Mouse (Mus musculus) embryonic facial prominence, embryonic 11.5 days (tissue): ENCODE measurements at regions not wholly inside any gene's neighbourhood (a gene's known extent, or its start where the extent isn't known, plus 50 kb on each side); places are given as distances from the start of the nearest gene placed in this dataset.

Experiments used
- ATAC-seq: fragments of 200-750 bp; cut with Nextera tagmentation; replicated peaks from 2 replicates; pipeline ENCODE4 v1.8.0; 2017; ENCODE audit warnings: low read depth; ENCODE audit not compliant: insufficient number of reproducible peaks, low FRiP score, low TSS enrichment
- DNase-seq: peaks from one replicate; pipeline ENCODE4 v3.0.0-alpha.2; 2015; ENCODE audit warnings: low spot score
- H3K27ac ChIP-seq: fragments of 300-500 bp; sonication (generic); replicated peaks from 2 replicates; pipeline ENCODE4 v1.5.1; 2014; ENCODE audit warnings: mild to moderate bottlenecking, low read depth, low read length, control low read depth
- H3K27me3 ChIP-seq: fragments of 300-500 bp; sonication (generic); 2 replicates; pipeline ENCODE4 v1.6.1; 2014; ENCODE audit warnings: mild to moderate bottlenecking, low read length, moderate library complexity, mixed read lengths; ENCODE audit not compliant: control insufficient read depth, insufficient read depth
- H3K36me3 ChIP-seq: fragments of 300-500 bp; sonication (generic); replicated peaks from 2 replicates; pipeline ENCODE4 v1.6.1; 2014; ENCODE audit warnings: low read depth, mild to moderate bottlenecking, low read length, moderate library complexity, mixed read lengths; ENCODE audit not compliant: control insufficient read depth, insufficient read depth
- H3K4me1 ChIP-seq: fragments of 300-500 bp; sonication (generic); 2 replicates; pipeline ENCODE4 v1.6.1; 2014; ENCODE audit warnings: low read length, mixed read lengths; ENCODE audit not compliant: control insufficient read depth, insufficient read depth
- H3K4me2 ChIP-seq: fragments of 300-500 bp; sonication (generic); 2 replicates; pipeline ENCODE4 v1.6.1; 2014; ENCODE audit warnings: low read depth, mild to moderate bottlenecking, control low read depth, low read length, moderate library complexity
- H3K4me3 ChIP-seq: fragments of 300-500 bp; sonication (generic); 2 replicates; pipeline ENCODE4 v1.5.1; 2014; ENCODE audit warnings: low read depth, low read length, control low read depth
- H3K9ac ChIP-seq: fragments of 300-500 bp; sonication (generic); replicated peaks from 2 replicates; pipeline ENCODE4 v1.6.1; 2014; ENCODE audit warnings: mild to moderate bottlenecking, control low read depth, low read length
- H3K9me3 ChIP-seq: fragments of 300-500 bp; sonication (generic); replicated peaks from 2 replicates; pipeline ENCODE4 v1.6.1; 2016; ENCODE audit warnings: mild to moderate bottlenecking, low read length, inconsistent platforms, mixed read lengths; ENCODE audit not compliant: control insufficient read depth
- WGBS: fragments of 180-500 bp; shearing (Covaris S2); extraction: QIAGEN DNeasy Blood & Tissue Kit; methylation state at CpG from one replicate; pipeline ENCODE4 v1.1.7; 2014; 5-methylcytosine and 5-hydroxymethylcytosine counted together

DNA sequence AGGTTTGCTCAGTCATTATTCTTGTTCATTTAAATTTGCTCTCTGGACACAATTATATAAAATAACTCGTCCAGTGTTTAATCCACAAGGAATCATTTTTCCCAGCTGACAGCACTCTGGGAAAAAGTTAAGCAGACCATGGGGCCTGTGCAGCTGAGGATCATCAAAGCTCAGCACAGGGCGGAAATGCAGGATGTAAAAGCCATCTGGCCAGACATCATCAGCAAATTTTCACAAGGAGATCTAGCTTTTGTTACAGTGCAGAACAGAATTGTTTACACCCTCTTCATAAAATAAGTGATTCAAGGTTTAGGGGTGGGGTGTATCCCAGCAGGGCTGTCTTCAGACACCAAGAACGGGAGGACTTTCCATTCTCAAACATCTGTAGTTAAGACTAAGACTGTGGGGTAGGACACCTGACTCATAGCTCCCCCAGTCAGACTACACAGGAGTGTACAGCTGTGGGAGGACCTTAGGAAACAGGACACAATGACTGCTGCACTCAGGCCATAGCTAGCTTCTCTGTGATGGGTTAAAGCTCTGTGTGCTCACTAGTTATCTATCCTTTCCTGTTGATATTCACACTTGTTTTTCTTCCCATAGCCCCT lies 87.3 kb upstream of the Pde3a start:
- H3K9ac ChIP-seq = no peak overlapping the region
- DNase-seq (no peak), ATAC-seq (no peak)
- H3K4me2 ChIP-seq = no peak overlapping the region
- H3K4me1 ChIP-seq = no peaks in the 10 kb centered on the region
- no peaks in the 10 kb centered on the region for H3K36me3 ChIP-seq
- no peak overlapping the region for H3K4me3 ChIP-seq
- H3K27me3 ChIP-seq = no peaks in the 10 kb centered on the region
- H3K9me3 ChIP-seq = no peaks in the 10 kb centered on the region
- 72% methylated on average over 3 of the region's 3 CpGs for WGBS
- H3K27ac ChIP-seq = no peak overlapping the region

DNA sequence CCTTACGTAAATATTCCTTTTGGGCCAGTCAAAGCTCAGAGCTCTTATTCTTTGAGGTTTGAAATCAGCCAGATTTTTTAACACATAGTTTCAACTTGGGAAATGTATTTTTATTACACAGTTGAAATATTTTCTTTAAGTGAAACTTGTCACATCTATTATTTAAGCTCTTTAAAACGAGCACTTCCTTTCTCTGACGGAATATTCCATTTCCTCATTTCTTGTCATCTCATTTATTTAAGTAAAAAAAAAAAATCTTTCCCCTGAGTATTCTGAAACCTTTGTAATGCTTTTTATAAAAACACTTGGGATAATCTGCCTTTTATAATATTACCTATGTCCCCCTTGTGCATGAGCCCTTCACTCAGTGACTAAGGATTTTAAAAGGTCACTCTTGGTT lies 81.8 kb upstream of the Pde3a start:
- Histone ChIP-seq H3K27ac (no peak overlapping the region), H3K4me1 (no peaks in the 10 kb centered on the region), H3K9me3 (no peaks in the 10 kb centered on the region), H3K36me3 (no peaks in the 10 kb centered on the region), H3K27me3 (no peaks in the 10 kb centered on the region), H3K4me3 (no peak overlapping the region), H3K9ac (no peak overlapping the region), H3K4me2 (no peak overlapping the region)
- 66% methylated on average over 3 of the region's 3 CpGs for WGBS
- DNase-seq (no peak), ATAC-seq (no peak)

DNA sequence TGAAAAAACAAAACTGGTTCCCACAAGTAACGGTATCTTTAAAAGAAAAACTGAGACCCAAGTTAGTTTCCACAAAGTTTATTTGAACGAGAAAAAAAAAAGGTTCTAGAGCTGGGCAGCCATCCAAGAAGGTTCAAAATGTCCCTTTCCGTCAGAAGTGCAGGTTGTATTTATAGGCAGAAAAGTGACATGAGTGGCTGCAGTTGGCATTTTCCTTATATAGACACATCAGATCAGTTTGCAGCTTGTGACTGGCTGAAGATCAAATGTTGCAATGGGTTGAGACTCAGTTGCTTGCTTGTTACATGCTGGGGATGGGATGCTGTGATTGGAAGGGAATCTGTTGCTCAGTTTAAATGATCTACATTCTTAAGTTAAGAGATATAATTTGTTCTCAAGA lies 80.7 kb upstream of the Pde3a start:
- Histone ChIP-seq H3K9ac (no peak overlapping the region), H3K4me1 (no peaks in the 10 kb centered on the region), H3K4me3 (no peak overlapping the region), H3K27ac (no peak overlapping the region), H3K9me3 (no peaks in the 10 kb centered on the region), H3K27me3 (no peaks in the 10 kb centered on the region), H3K4me2 (no peak overlapping the region), H3K36me3 (no peaks in the 10 kb centered on the region)
- DNase-seq = no peak
- WGBS = 72% methylated on average over 3 of the region's 3 CpGs
- ATAC-seq = no peak

DNA sequence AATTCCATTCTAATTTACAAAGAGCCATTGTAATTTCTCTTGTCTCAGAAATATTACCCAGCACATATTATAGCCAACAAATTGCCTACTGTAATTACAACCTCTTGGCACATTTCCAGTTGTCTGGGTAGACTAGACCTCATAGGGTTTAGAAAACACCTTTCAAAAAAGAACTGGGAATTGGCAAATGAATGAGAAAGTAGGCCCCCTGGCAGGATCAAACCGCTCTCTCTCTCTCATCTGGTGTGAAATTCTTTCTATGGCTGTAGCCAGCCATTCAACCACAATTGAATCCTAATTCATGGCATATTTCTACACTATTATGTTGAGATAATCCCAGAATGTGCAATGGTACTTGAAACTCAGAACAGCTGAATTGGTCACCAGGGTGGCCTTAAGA lies 65.3 kb upstream of the Pde3a start:
- no peaks in the 10 kb centered on the region for H3K36me3 ChIP-seq
- H3K4me2 ChIP-seq = no peak overlapping the region
- H3K9ac ChIP-seq = no peak overlapping the region
- ATAC-seq (no peak), DNase-seq (no peak)
- H3K27me3 ChIP-seq = no peaks in the 10 kb centered on the region
- 74% methylated on average over 1 of the region's 1 CpGs for WGBS
- H3K9me3 ChIP-seq = no peaks in the 10 kb centered on the region
- no peak overlapping the region for H3K4me3 ChIP-seq
- no peaks in the 10 kb centered on the region for H3K4me1 ChIP-seq
- no peak overlapping the region for H3K27ac ChIP-seq

DNA sequence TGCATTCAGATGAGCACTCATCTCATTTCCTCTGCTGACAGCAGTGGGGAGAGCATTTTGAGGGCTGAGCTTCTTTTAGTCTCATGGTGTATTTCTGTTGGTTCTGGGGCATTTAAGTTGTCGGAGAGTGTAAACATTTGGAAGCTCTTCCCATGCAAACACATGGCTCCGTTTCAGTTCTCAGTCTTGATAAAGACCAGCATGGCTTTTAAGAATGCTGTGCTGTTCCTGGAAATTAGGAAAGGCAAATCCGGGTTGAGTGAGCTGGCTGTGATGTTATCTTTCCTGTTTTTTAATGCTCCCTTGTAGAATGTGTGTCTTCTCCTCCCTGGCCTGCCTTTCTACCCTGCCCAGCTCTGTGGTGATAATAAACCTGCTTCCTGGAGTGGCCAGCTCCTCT lies 61.0 kb upstream of the Pde3a start:
- no peak overlapping the region for H3K4me2 ChIP-seq
- WGBS = 72% methylated on average over 3 of the region's 3 CpGs
- no peaks in the 10 kb centered on the region for H3K36me3 ChIP-seq
- H3K27ac ChIP-seq = no peak overlapping the region
- H3K27me3 ChIP-seq = no peaks in the 10 kb centered on the region
- ATAC-seq (no peak), DNase-seq (no peak)
- no peaks in the 10 kb centered on the region for H3K9me3 ChIP-seq
- no peak overlapping the region for H3K4me3 ChIP-seq
- no peak overlapping the region for H3K9ac ChIP-seq
- H3K4me1 ChIP-seq = no peaks in the 10 kb centered on the region

DNA sequence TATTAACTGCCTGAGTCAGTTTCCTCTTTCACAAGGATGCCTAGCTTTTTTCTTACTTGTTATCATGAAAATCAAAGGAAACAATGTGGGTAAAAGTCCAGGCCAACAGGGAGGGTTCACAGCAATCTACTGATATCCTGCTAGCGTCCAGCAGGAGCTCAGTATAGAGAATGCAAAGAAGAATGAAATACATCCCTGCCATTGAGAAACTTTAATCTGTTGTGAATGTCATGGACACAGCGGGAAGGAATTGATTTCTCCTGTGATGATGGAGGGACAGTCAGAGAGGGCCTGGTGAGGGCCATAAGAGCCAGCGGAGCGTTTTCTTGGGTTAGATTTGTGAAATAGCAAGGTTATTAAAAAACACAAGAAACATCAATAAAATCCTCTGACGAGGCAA lies 60.0 kb upstream of the Pde3a start:
- ATAC-seq (no peak), DNase-seq (no peak)
- H3K4me3 ChIP-seq = no peak overlapping the region
- no peaks in the 10 kb centered on the region for H3K4me1 ChIP-seq
- H3K36me3 ChIP-seq = no peaks in the 10 kb centered on the region
- H3K27ac ChIP-seq = no peak overlapping the region
- no peaks in the 10 kb centered on the region for H3K27me3 ChIP-seq
- H3K9ac ChIP-seq = no peak overlapping the region
- WGBS = 78% methylated on average over 5 of the region's 5 CpGs
- H3K4me2 ChIP-seq = no peak overlapping the region
- H3K9me3 ChIP-seq = no peaks in the 10 kb centered on the region

DNA sequence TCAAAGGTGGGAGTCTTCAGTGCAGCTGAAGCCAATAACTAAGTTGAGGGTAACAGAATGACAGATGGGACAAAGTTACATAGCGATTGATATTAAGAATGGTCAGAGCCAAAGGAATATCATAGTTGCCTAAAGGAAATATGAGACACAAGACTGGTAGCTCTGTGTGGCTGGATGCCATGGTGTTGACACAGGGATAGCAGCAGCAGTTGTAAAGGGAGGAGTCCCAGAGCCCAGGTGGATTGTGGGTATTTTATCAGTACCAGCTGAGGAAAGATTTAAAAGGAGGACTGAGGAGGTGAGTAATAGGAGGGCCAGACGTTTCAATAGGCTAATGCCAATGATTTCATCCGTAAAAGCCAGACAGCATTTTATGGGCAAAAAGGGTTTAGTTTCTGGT lies 59.4 kb upstream of the Pde3a start:
- Histone ChIP-seq H3K4me1 (no peaks in the 10 kb centered on the region), H3K27ac (no peak overlapping the region), H3K9me3 (no peaks in the 10 kb centered on the region), H3K27me3 (no peaks in the 10 kb centered on the region), H3K9ac (no peak overlapping the region), H3K4me2 (no peak overlapping the region), H3K4me3 (no peak overlapping the region), H3K36me3 (no peaks in the 10 kb centered on the region)
- ATAC-seq (no peak), DNase-seq (no peak)
- WGBS = 84% methylated on average over 3 of the region's 3 CpGs

DNA sequence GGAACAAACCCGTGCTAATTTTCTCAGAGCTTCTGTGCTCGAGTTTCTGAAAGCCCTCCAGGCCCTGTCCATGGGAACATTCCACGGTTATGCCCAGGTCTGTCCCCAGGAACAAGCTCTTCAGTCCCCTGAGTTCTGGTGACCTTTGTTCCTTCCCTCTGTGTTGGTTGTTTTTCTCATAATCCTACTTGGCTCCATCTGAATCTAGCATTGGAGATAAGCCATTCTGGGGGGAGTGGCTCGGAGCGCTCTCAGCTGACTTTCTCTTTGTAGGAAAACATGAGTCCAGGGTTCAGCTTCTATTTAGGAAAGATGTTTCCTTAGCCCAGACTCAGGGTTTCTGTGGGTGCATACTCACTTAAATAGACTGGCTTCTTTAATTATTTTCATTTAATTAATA lies 58.7 kb upstream of the Pde3a start:
- no peak overlapping the region for H3K4me3 ChIP-seq
- no peak overlapping the region for H3K4me2 ChIP-seq
- no peak overlapping the region for H3K9ac ChIP-seq
- 80% methylated on average over 5 of the region's 5 CpGs for WGBS
- H3K9me3 ChIP-seq = no peaks in the 10 kb centered on the region
- DNase-seq = no peak
- H3K27ac ChIP-seq = no peak overlapping the region
- no peaks in the 10 kb centered on the region for H3K36me3 ChIP-seq
- ATAC-seq = no peak
- no peaks in the 10 kb centered on the region for H3K4me1 ChIP-seq
- no peaks in the 10 kb centered on the region for H3K27me3 ChIP-seq
